27 mouse cellular contexts compared by ENCODE assay signal in the genomic region with DNA sequence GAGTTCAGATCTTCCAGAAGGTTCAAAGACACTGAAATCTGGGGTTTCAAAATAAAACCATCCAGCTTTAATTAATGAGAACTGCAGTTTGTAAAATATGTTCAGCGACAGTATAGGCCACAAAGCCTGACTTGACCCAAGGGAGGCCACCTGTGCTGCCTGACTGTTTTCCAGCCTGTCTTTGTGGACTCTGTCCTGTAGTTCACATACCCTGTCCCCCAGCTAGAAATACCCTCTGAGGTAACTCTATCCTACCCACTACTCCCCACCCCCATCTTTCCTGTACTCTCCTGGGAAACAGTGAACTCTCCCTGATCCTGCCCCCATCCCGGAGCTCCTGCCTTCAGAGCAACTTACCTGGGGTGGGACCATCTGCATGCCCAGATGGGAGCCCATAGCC.
DNase-seq lines count a peak whose midpoint lies in the region; ATAC-seq lines count a peak whose summit lies in the region.
"Had no signal": no experiment of that assay in that cellular context is flagged by ENCODE, and none has a peak within 500 bp of the region (broad histone marks: within the 10 kb centered on the region; RNA-seq: fewer than 3 reads in every experiment).

No protein-coding gene starts in this region.

- H3K27me3 ChIP-seq in hindbrain, embryonic 10.5 days (ENCODE audit: insufficient read depth, poor library complexity, severe bottlenecking) = no peaks in the 10 kb centered on the region
- H3K27me3 ChIP-seq in hindbrain, embryonic 12.5 days = no peaks in the 10 kb centered on the region
- no peaks in the 10 kb centered on the region for H3K27me3 ChIP-seq in liver, embryonic 13.5 days
- no peaks in the 10 kb centered on the region for H3K27me3 ChIP-seq in liver, embryonic 16.5 days (ENCODE audit: control insufficient read depth, insufficient read depth, low read depth, low read length)
- H3K27me3 ChIP-seq: embryonic facial prominence, embryonic 12.5 days; embryonic facial prominence, embryonic 15.5 days; forebrain, embryonic 13.5 days; heart, embryonic 12.5 days; heart, embryonic 15.5 days; hindbrain, embryonic 15.5 days had no signal

- no peak overlapping the region for H3K9ac ChIP-seq in hindbrain, embryonic 12.5 days
- H3K9ac ChIP-seq in liver, embryonic 13.5 days = no peak overlapping the region
- H3K9ac ChIP-seq in liver, embryonic 16.5 days (ENCODE audit: low read depth, low read length) = no peak overlapping the region
- H3K9ac ChIP-seq: embryonic facial prominence, embryonic 12.5 days; embryonic facial prominence, embryonic 15.5 days; forebrain, embryonic 13.5 days; heart, embryonic 12.5 days; heart, embryonic 15.5 days; hindbrain, embryonic 15.5 days had no signal

- H3K4me1 ChIP-seq in hindbrain, embryonic 10.5 days (replicated peaks) = peaks cover 34% of the 10 kb centered on the region
- H3K4me1 ChIP-seq in hindbrain, embryonic 12.5 days = peaks cover 24% of the 10 kb centered on the region
- no peaks in the 10 kb centered on the region for H3K4me1 ChIP-seq in liver, embryonic 13.5 days (replicated peaks)
- no peaks in the 10 kb centered on the region for H3K4me1 ChIP-seq in liver, embryonic 16.5 days (ENCODE audit: control insufficient read depth, low read depth, low read length)

- no peak overlapping the region for H3K4me2 ChIP-seq in hindbrain, embryonic 12.5 days (replicated peaks)
- H3K4me2 ChIP-seq in liver, embryonic 13.5 days = no peak overlapping the region
- H3K4me2 ChIP-seq in liver, embryonic 16.5 days (ENCODE audit: low read depth, low read length) = no peak overlapping the region
- H3K4me2 ChIP-seq: embryonic facial prominence, embryonic 12.5 days; embryonic facial prominence, embryonic 15.5 days; forebrain, embryonic 13.5 days; heart, embryonic 12.5 days; heart, embryonic 15.5 days; hindbrain, embryonic 15.5 days had no signal

- ATAC-seq in hindbrain, embryonic 12.5 days (ENCODE audit: low FRiP score) = no peak
- 0 out of 2 replicates have a peak, but pooled peaks have one; percentile 43 for ATAC-seq in liver, embryonic 13.5 days (ENCODE audit: low read depth)
- 0 out of 2 replicates have a peak, but pooled peaks have one; percentile 35 for ATAC-seq in liver, embryonic 16.5 days (ENCODE audit: low read depth)
- no peak for ATAC-seq in erythroid progenitor cell, adult 5-6 weeks (replicated peaks; ENCODE audit: low FRiP score, poor library complexity, severe bottlenecking)
- ATAC-seq: forebrain, embryonic 13.5 days; forebrain, embryonic 16.5 days; Patski had no signal

- no peaks in the 10 kb centered on the region for H3K9me3 ChIP-seq in hindbrain, embryonic 10.5 days
- H3K9me3 ChIP-seq in hindbrain, embryonic 12.5 days (replicated peaks) = no peaks in the 10 kb centered on the region
- no peaks in the 10 kb centered on the region for H3K9me3 ChIP-seq in liver, embryonic 13.5 days (replicated peaks)
- no peaks in the 10 kb centered on the region for H3K9me3 ChIP-seq in liver, embryonic 16.5 days (replicated peaks; ENCODE audit: control insufficient read depth, low read length)
- H3K9me3 ChIP-seq: embryonic facial prominence, embryonic 12.5 days; embryonic facial prominence, embryonic 15.5 days; forebrain, embryonic 13.5 days; G1E; heart, embryonic 12.5 days; heart, embryonic 15.5 days; hindbrain, embryonic 15.5 days had no signal

- no peak for DNase-seq in hindbrain, embryonic 10.5 days (ENCODE audit: low spot score)
- no peak for DNase-seq in liver, embryonic 13.5 days
- DNase-seq in liver = no peak
- no peak for DNase-seq in spleen, postnatal 10 days (ENCODE audit: low spot score in 2 of 2)
- DNase-seq: adrenal gland, postnatal 10 days; adrenal gland, postnatal 36 days; B cell, adult 2 months; cerebellum, adult 18-20 months; cerebellum, adult 9-10 months; cerebellum, postnatal 14 days; gastrocnemius, postnatal 10 days; gastrocnemius, postnatal 36 days; heart, adult 2 months; heart, postnatal 10 days; heart, postnatal 36 days had no signal

- H3K27ac ChIP-seq in hindbrain, embryonic 10.5 days = peak overlapping the region; percentile 60; the same call in 1 of the 2 replicates
- no peak overlapping the region for H3K27ac ChIP-seq in hindbrain, embryonic 12.5 days
- no peak overlapping the region for H3K27ac ChIP-seq in liver, embryonic 13.5 days
- H3K27ac ChIP-seq in liver, embryonic 16.5 days (ENCODE audit: low read length) = no peak overlapping the region
- H3K27ac ChIP-seq: embryonic facial prominence, embryonic 12.5 days; embryonic facial prominence, embryonic 15.5 days; forebrain, embryonic 13.5 days; heart, adult 2 months; heart, embryonic 15.5 days; hindbrain, embryonic 15.5 days had no signal

- H3K36me3 ChIP-seq in hindbrain, embryonic 10.5 days = no peaks in the 10 kb centered on the region
- no peaks in the 10 kb centered on the region for H3K36me3 ChIP-seq in hindbrain, embryonic 12.5 days
- no peaks in the 10 kb centered on the region for H3K36me3 ChIP-seq in liver, embryonic 13.5 days
- no peaks in the 10 kb centered on the region for H3K36me3 ChIP-seq in liver, embryonic 16.5 days (ENCODE audit: control insufficient read depth, insufficient read depth)
- H3K36me3 ChIP-seq: embryonic facial prominence, embryonic 12.5 days; embryonic facial prominence, embryonic 15.5 days; G1E; heart, embryonic 12.5 days; heart, embryonic 15.5 days; hindbrain, embryonic 15.5 days had no signal

- H3K4me3 ChIP-seq in hindbrain, embryonic 10.5 days = no peak overlapping the region
- H3K4me3 ChIP-seq in hindbrain, embryonic 12.5 days = no peak overlapping the region
- H3K4me3 ChIP-seq in liver, embryonic 13.5 days (replicated peaks) = no peak overlapping the region
- H3K4me3 ChIP-seq in liver, embryonic 16.5 days (ENCODE audit: low read depth, low read length) = no peak overlapping the region
- H3K4me3 ChIP-seq: embryonic facial prominence, embryonic 12.5 days; embryonic facial prominence, embryonic 15.5 days; forebrain, embryonic 13.5 days; heart, adult 2 months; heart, embryonic 12.5 days; heart, embryonic 15.5 days; hindbrain, embryonic 15.5 days had no signal

- WGBS in hindbrain, embryonic 10.5 days = 74% methylated on average over 2 of the region's 2 CpGs
- WGBS in hindbrain, embryonic 12.5 days = 68% methylated on average over 2 of the region's 2 CpGs
- 43% methylated on average over 2 of the region's 2 CpGs for WGBS in liver, embryonic 13.5 days (ENCODE audit: insufficient replicate concordance)
- WGBS in liver, embryonic 16.5 days (ENCODE audit: insufficient replicate concordance) = 60% methylated on average over 2 of the region's 2 CpGs

Comparison
In these comparisons a context has a peak if more than half of its experiments do, and no peak if none do; other contexts are left out.
1. ATAC-seq: peak in liver, embryonic 13.5 days (single experiment) and liver, embryonic 16.5 days (single experiment); none in hindbrain, embryonic 12.5 days (single experiment) and erythroid progenitor cell, adult 5-6 weeks (single experiment).